Mouse (Mus musculus) thymus, adult 2 months (tissue): Measurements from ENCODE around the gene Abcb1b. TPM values are rescaled to one million over a fixed set of nuclear protein-coding genes. Genes with fewer than 3 reads are reported as not detected.
A peak's percentile ranks its signal among the peaks of the same experiment; 100 is the strongest.

Experiments used
- DNase-seq: peaks from one replicate; pipeline ENCODE4 v3.0.0; 2021
- H3K27ac ChIP-seq: fragments of 200-500 bp; 2 replicates; pipeline ENCODE4 v1.5.1; 2012; ENCODE audit warnings: low read length, control low read depth; ENCODE audit not compliant: control insufficient read depth, insufficient read depth
- H3K27me3 ChIP-seq: fragments of 200-500 bp; 2 replicates; pipeline ENCODE4 v1.6.1; 2012; ENCODE audit warnings: mild to moderate bottlenecking, low read length, moderate library complexity, mixed read lengths; ENCODE audit not compliant: control insufficient read depth, insufficient read depth
- H3K36me3 ChIP-seq: fragments of 200-500 bp; 2 replicates; pipeline ENCODE4 v1.6.1; 2012; ENCODE audit warnings: mild to moderate bottlenecking, low read length, moderate library complexity; ENCODE audit not compliant: control insufficient read depth, insufficient read depth
- H3K4me1 ChIP-seq: fragments of 200-500 bp; replicated peaks from 2 replicates; pipeline ENCODE4 v1.6.1; 2012; ENCODE audit warnings: low read length; ENCODE audit not compliant: control insufficient read depth, insufficient read depth
- H3K4me3 ChIP-seq: fragments of 200-500 bp; 2 replicates; pipeline ENCODE4 v1.5.1; 2012; ENCODE audit warnings: mild to moderate bottlenecking, low read length, control low read depth, moderate library complexity; ENCODE audit not compliant: control insufficient read depth, insufficient read depth
- CTCF ChIP-seq: fragments of 200-500 bp; IDR thresholded peaks from 2 replicates; pipeline ENCODE4 v1.5.1; 2012; ENCODE audit warnings: mild to moderate bottlenecking, control low read depth, low read length, moderate library complexity, borderline replicate concordance; ENCODE audit not compliant: control insufficient read depth, poor library complexity, insufficient read depth; ENCODE audit errors: extremely low read depth
- POLR2A ChIP-seq: fragments of 200-500 bp; IDR thresholded peaks from 2 replicates; pipeline ENCODE4 v1.6.1; 2012; ENCODE audit warnings: mild to moderate bottlenecking, low read length, control low read depth, moderate library complexity; ENCODE audit not compliant: control insufficient read depth, poor library complexity, insufficient read depth; ENCODE audit errors: extremely low read depth
- WGBS: fragments of 180-500 bp; shearing (Covaris S2); methylation state at CpG from one replicate; pipeline ENCODE4 v1.1.7; 2018; 5-methylcytosine and 5-hydroxymethylcytosine counted together
- polyA plus RNA-seq: library from polyadenylated mRNA; depleted of rRNA; stranded (reverse); fragments of >200 nt; gene quantifications from 2 replicates; pipeline ENCODE4 v1.2.3, GENCODE M21; 2012; rRNA removed

The Abcb1b gene
- polyA plus RNA-seq = 1.8 and 3.1 TPM in 2 replicates

DNA sequence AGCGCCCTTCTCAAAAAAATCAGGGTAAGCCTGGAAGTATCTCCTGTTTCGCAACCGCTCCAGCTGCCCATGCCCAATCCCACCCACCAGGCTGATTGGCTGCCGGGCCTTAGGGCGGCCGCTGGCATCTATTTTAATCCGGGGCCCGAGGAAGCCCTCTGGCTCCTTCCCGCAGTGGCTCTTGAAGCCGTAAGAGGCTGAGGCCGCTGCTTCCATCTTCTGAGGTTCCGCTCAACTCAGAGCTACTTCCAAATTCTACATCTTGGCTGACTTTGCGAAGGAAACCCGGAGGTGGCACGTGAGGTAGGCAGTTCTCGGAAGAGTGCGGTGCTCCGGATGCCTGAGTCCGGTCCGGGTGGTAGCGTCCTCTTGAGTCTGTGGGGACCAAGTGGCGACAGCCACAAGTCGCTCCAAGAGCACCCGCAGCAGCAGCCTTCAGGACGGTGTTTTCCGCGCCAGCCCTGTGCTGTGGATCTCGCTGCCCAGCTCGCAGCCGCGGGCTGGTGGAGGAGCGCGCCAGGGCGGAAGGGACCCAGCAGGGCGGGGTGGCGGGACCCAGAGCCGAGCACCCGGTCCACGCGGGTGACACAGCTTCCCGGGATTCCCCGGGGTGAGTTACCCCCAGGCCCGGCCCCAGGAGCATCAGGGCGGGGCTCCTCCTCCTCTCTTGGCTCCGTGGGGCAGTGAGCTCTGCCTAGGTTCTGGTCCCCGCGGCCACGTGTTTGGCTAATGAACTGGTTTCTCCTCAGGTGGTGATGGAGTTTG is at the start of gene Abcb1b:
Gene Abcb1b, plus strand, starts transcription at position 161 of the 765 bp plus-strand sequence.
- under 1% methylated on average over 48 of the region's 48 CpGs for WGBS
- TF ChIP-seq POLR2A (no peak), CTCF (no peak)
- H3K27ac ChIP-seq = no peak within 1 kb of the TSS

DNA sequence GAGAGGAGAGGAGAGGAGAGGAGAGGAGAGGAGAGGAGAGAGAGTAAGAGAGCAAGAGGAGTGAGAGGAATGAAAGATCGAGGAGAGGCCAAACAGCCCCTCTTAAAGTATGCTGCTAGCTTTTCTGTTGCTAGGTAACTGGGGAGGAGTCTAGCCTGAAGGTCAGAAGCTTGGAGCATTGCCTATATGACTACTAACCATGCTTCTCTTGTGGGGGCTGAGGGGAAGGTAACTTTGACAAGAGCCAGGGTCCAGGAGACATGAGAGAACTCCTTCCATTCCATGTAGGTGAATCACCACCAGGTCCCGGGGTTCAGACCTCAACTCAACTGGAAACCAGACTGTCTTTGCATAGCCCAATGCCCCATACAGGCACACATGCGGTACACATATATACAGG is 25.1 kb upstream of the Abcb1b start:
- Histone ChIP-seq H3K36me3 (no peaks in the 10 kb centered on the region), H3K4me1 (no peaks in the 10 kb centered on the region), H3K27me3 (no peaks in the 10 kb centered on the region), H3K4me3 (no peak overlapping the region), H3K27ac (no peak overlapping the region)
- 88% methylated on average over 3 of the region's 3 CpGs for WGBS
- no peak for DNase-seq
- TF ChIP-seq CTCF (no peak), POLR2A (no peak)

More for the DNA sequence above, at the start of gene Abcb1b:
- Histone ChIP-seq H3K4me3 (peak within 1 kb of the TSS; percentile 57), H3K36me3 (no peaks in the 10 kb centered on the region), H3K4me1 (peaks cover 5% of the 10 kb centered on the region; the same call in 1 of the 2 replicates), H3K27me3 (no peaks in the 10 kb centered on the region)
- DNase-seq = peak; percentile 21

DNA sequence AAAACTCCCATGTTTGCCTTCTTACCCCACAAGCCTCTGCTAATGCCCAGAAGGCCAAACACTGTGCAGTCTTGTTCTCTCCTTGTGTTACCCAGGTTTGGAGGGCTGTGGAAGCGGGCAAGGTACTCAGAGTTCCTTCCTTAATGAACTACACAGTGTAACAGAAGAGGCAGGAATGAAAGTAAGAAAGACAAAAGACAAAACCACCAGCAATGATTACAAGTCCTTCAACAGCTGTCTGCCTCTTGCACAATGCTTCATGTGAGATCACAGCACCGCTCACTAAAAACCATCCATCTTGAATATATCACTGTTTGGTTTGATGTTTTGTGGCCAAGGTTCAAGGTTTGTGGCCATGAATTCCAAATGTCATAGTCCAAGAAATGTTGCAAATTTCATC is 19.6 kb upstream of the Abcb1b start:
- Histone ChIP-seq H3K27me3 (no peaks in the 10 kb centered on the region), H3K4me1 (no peaks in the 10 kb centered on the region), H3K27ac (no peak overlapping the region), H3K4me3 (no peak overlapping the region), H3K36me3 (no peaks in the 10 kb centered on the region)
- 92% methylated on average over 2 of the region's 2 CpGs for WGBS
- TF ChIP-seq POLR2A = no peak
- DNase-seq = no peak

DNA sequence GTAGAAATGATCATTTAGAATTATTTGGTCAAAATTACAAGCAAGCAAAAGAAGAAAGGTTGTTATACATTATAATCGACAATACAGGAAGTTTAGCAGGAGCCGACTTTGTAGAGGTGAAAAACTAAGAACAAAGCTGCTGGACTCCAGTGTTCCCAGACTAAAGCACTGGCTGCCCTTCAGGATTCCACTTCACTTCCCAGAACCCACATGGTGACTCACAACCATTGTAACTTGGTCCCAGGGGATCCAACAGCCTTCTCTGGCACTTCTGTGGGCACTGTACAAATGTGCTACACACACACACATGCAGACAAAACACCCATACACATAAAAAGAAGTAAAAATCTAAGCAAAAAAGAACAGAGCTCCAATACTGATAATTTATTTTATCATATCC is 19.2 kb upstream of the Abcb1b start:
- Histone ChIP-seq H3K4me1 (no peaks in the 10 kb centered on the region), H3K27ac (no peak overlapping the region), H3K4me3 (no peak overlapping the region), H3K36me3 (no peaks in the 10 kb centered on the region), H3K27me3 (no peaks in the 10 kb centered on the region)
- DNase-seq = no peak
- 72% methylated on average over 2 of the region's 2 CpGs for WGBS
- TF ChIP-seq POLR2A (no peak), CTCF (no peak)

DNA sequence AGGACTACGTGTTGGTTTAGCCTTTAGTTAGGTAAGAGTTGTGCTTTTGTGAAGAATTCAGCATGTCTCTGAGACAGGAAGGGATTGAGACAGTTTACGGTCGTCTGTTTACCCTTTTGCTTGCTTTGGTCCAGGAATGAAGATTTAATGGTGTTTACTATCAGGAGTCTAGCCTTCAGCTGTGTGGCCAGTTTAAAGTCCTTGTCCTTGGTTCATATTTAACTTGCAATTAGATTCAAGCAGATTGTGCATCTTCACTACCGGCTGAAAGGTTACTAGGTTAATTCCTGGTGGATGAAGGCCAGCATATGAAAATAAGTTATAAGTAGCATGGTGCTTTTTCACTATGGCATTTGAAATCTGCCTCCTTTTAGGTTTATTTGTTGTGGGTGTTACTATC is 5.7 kb upstream of the Abcb1b start:
- Histone ChIP-seq H3K4me1 (no peaks in the 10 kb centered on the region), H3K36me3 (no peaks in the 10 kb centered on the region), H3K27ac (no peak overlapping the region), H3K27me3 (no peaks in the 10 kb centered on the region), H3K4me3 (no peak overlapping the region)
- DNase-seq = no peak
- TF ChIP-seq POLR2A (no peak), CTCF (no peak)
- WGBS = 93% methylated on average over 4 of the region's 4 CpGs

DNA sequence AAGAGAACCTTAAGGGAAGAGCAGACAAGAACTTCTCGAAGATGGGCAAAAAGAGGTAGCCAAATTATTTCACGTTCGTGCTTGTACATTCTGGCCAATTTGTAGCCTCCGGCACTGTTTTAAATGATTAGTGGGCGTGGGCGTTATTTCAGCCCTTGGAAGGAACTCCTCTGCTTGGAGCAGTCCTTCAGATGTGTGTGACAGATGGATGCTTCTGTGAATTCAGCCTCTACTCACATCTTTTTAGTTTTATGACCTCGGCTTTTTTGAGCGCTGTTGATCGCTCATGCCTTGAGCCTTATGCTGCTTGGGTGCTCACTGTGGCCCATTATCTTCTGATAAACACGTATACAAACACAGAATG is 787 bp downstream of the Abcb1b start:
- no peak for DNase-seq
- no peak overlapping the region for H3K27ac ChIP-seq
- H3K27me3 ChIP-seq = no peaks in the 10 kb centered on the region
- H3K4me3 ChIP-seq = peak overlapping the region; percentile 57
- H3K36me3 ChIP-seq = no peaks in the 10 kb centered on the region
- no peak for TF ChIP-seq POLR2A
- no peak for TF ChIP-seq CTCF
- H3K4me1 ChIP-seq = peaks cover 5% of the 10 kb centered on the region; the same call in 1 of the 2 replicates
- WGBS = 19% methylated on average over 10 of the region's 10 CpGs

DNA sequence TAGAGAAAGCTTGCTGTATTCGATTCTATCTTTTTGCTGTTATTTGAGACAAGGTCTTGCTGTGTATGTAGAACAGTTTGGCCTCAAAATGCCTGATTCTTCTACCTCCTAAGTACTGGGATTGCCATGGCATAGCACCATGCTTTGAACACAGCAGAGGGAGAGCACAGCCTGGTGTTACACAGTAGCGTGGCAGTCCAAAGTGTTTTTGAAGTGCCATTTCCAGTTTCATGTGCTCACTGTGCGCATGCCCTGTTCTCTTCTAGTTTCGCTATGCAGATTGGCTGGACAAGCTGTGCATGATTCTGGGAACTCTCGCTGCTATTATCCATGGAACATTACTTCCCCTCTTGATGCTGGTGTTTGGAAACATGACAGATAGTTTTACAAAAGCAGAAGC is 7.8 kb downstream of the Abcb1b start:
- no peak for TF ChIP-seq CTCF
- TF ChIP-seq POLR2A = no peak
- 89% methylated on average over 5 of the region's 5 CpGs for WGBS
- no peak overlapping the region for H3K4me3 ChIP-seq

More for the DNA sequence above, 7.8 kb downstream of the Abcb1b start:
- H3K36me3 ChIP-seq = no peaks in the 10 kb centered on the region
- H3K27ac ChIP-seq = no peak overlapping the region
- no peak for DNase-seq
- peaks cover 2% of the 10 kb centered on the region; the same call in 1 of the 2 replicates for H3K4me1 ChIP-seq
- H3K27me3 ChIP-seq = no peaks in the 10 kb centered on the region
